Mouse (Mus musculus): ENCODE results near the gene Rnf5. TPM values are rescaled to one million over a fixed set of nuclear protein-coding genes. Genes with fewer than 3 reads are reported as not detected.
A peak's percentile ranks its signal among the peaks of the same experiment; 100 is the strongest.

Gene Rnf5
- polyA plus RNA-seq, 1 experiment from 2014 or later: 139 TPM

DNA sequence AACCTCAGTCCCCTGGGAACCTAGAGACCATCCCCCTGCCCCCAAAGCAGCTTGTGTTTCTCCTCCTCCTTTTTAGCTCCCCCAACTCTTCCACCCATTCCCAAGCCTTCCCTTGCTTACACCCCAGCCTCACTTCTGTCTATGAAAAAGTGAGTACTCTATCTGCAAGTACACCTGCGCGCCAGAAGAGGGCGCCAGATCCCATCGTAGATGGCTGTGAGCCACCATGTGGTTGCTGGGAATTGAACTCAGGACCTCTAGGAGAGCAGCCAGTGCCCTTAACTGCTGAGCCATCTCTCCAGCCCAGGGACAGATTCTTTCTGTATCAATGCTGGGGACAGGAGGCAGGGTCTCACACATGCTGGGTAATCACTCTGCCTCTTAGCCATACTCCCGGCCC lies 31.6 kb downstream of the Rnf5 start:
- peaks cover 3% of the 10 kb centered on the region; the same call in 1 of the 2 replicates for H3K27me3 ChIP-seq
- H3K36me3 ChIP-seq: no peaks in the 10 kb centered on the region
- ATAC-seq (ENCODE audit: insufficient number of reproducible peaks, insufficient read depth, low FRiP score, low TSS enrichment): no peak
- no peak overlapping the region for H3K27ac ChIP-seq
- H3K9me3 ChIP-seq: no peaks in the 10 kb centered on the region
- no peak overlapping the region for H3K4me2 ChIP-seq (replicated peaks)
- H3K9ac ChIP-seq: no peak overlapping the region
- no peaks in the 10 kb centered on the region for H3K4me1 ChIP-seq
- 14% methylated on average over 5 of the region's 5 CpGs for WGBS
- H3K4me3 ChIP-seq: no peak overlapping the region

- no peak overlapping the region for H3K4me3 ChIP-seq
- H3K4me2 ChIP-seq (replicated peaks): no peak overlapping the region
- WGBS: 72% methylated on average over 4 of the region's 4 CpGs
- ATAC-seq (ENCODE audit: insufficient number of reproducible peaks, insufficient read depth, low FRiP score, low TSS enrichment): no peak
- no peak overlapping the region for H3K9ac ChIP-seq
- no peaks in the 10 kb centered on the region for H3K4me1 ChIP-seq
- H3K36me3 ChIP-seq: no peaks in the 10 kb centered on the region
- H3K9me3 ChIP-seq: no peaks in the 10 kb centered on the region
- H3K27me3 ChIP-seq: peaks cover 3% of the 10 kb centered on the region; the same call in 1 of the 2 replicates
- no peak overlapping the region for H3K27ac ChIP-seq
Observed at GRCm38 (mm10) chr17:34569919-34570318, 33.6 kb downstream of the Rnf5 start.

- 85% methylated on average over 13 of the region's 13 CpGs for WGBS
Observed at GRCm38 (mm10) chr17:34568421-34568820, 35.1 kb downstream of the Rnf5 start.

DNA sequence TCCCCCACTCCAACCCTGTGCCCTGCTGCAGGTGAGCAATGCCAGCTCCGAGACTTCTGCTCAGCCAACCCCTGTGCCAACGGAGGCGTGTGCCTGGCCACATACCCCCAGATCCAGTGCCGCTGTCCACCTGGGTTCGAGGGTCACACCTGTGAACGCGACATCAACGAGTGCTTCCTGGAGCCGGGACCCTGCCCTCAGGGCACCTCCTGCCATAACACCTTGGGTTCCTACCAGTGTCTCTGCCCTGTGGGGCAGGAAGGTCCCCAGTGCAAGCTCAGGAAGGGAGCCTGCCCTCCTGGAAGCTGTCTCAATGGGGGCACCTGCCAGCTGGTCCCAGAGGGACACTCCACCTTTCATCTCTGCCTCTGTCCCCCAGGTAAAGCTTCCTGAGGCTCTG lies 36.2 kb downstream of the Rnf5 start:
- no peak for ATAC-seq (ENCODE audit: insufficient number of reproducible peaks, insufficient read depth, low FRiP score, low TSS enrichment)
- Histone ChIP-seq H3K9me3 (no peaks in the 10 kb centered on the region), H3K4me2 (replicated peaks) (no peak overlapping the region), H3K9ac (no peak overlapping the region; the same call in 1 of the 2 replicates), H3K4me3 (no peak overlapping the region), H3K4me1 (peaks cover 8% of the 10 kb centered on the region), H3K27ac (no peak overlapping the region), H3K27me3 (peaks cover 3% of the 10 kb centered on the region; the same call in 1 of the 2 replicates), H3K36me3 (no peaks in the 10 kb centered on the region)
- WGBS: 66% methylated on average over 9 of the region's 9 CpGs

More at GRCm38 (mm10) chr17:34568421-34568820, 35.1 kb downstream of the Rnf5 start:
- no peak overlapping the region for H3K9ac ChIP-seq
- no peak overlapping the region for H3K4me3 ChIP-seq
- peaks cover 3% of the 10 kb centered on the region; the same call in 1 of the 2 replicates for H3K27me3 ChIP-seq
- H3K27ac ChIP-seq: no peak overlapping the region
- no peaks in the 10 kb centered on the region for H3K36me3 ChIP-seq
- H3K4me2 ChIP-seq (replicated peaks): no peak overlapping the region
- ATAC-seq (ENCODE audit: insufficient number of reproducible peaks, insufficient read depth, low FRiP score, low TSS enrichment): no peak
- H3K4me1 ChIP-seq: peaks cover 8% of the 10 kb centered on the region
- no peaks in the 10 kb centered on the region for H3K9me3 ChIP-seq

DNA sequence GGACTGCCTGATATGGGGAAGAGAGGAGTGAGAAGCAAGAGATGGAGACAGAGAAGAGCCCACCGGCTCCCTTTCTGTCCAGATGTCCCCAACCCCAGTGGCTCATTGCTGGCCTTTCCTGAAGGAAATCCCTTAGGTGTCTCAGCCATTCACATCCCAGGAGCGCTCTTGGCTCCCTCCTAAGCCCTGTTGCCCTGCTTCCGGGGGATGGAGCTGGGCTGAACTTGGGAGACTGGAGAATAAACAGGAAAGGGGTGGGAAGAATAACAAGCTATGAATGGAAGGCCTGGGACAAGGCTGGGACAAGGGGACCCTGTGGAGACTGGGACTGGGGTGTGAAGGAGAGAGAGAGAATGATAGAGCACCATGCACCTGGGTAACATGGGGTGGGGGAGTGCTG lies 38.7 kb downstream of the Rnf5 start:
- H3K27ac ChIP-seq: peak overlapping the region; percentile 63; the same call in 1 of the 2 replicates
- H3K4me2 ChIP-seq (replicated peaks): 0 out of 2 replicates have a peak overlapping the region, but pooled peaks have one; percentile 21
- no peaks in the 10 kb centered on the region for H3K9me3 ChIP-seq
- no peaks in the 10 kb centered on the region; the same call in 1 of the 2 replicates for H3K27me3 ChIP-seq
- no peak overlapping the region for H3K9ac ChIP-seq
- H3K4me1 ChIP-seq: peaks cover 8% of the 10 kb centered on the region
- no peak for ATAC-seq (ENCODE audit: insufficient number of reproducible peaks, insufficient read depth, low FRiP score, low TSS enrichment)
- 39% methylated on average over 3 of the region's 3 CpGs for WGBS
- H3K36me3 ChIP-seq: no peaks in the 10 kb centered on the region
- no peak overlapping the region for H3K4me3 ChIP-seq

- H3K4me1 ChIP-seq: peaks cover 8% of the 10 kb centered on the region
- ATAC-seq (ENCODE audit: insufficient number of reproducible peaks, insufficient read depth, low FRiP score, low TSS enrichment): no peak
- peak within 1 kb of the TSS; percentile 63 for H3K27ac ChIP-seq
- H3K4me2 ChIP-seq (replicated peaks): peak within 1 kb of the TSS; percentile 21; the same call in 1 of the 2 replicates
- H3K36me3 ChIP-seq: no peaks in the 10 kb centered on the region
- 9% methylated on average over 6 of the region's 6 CpGs for WGBS
- no peak within 1 kb of the TSS for H3K4me3 ChIP-seq
- no peaks in the 10 kb centered on the region for H3K9me3 ChIP-seq
- H3K27me3 ChIP-seq: no peaks in the 10 kb centered on the region; the same call in 1 of the 2 replicates
- H3K9ac ChIP-seq: no peak within 1 kb of the TSS
Observed at GRCm38 (mm10) chr17:34564003-34564421, 39.5 kb downstream of the Rnf5 start, which contains the start of gene Notch4. Gene Notch4 (plus strand): TSS chr17:34564268.

GRCm38 (mm10) chr17:34563354-34563753 lies 40.1 kb downstream of the Rnf5 start:
- no peak for ATAC-seq (ENCODE audit: insufficient number of reproducible peaks, insufficient read depth, low FRiP score, low TSS enrichment)
- no peak overlapping the region for H3K4me3 ChIP-seq
- H3K4me2 ChIP-seq (replicated peaks): no peak overlapping the region
- 73% methylated on average over 11 of the region's 11 CpGs for WGBS
- H3K4me1 ChIP-seq: peaks cover 8% of the 10 kb centered on the region
- no peaks in the 10 kb centered on the region for H3K36me3 ChIP-seq
- H3K27ac ChIP-seq: no peak overlapping the region
- no peak overlapping the region for H3K9ac ChIP-seq
- no peaks in the 10 kb centered on the region for H3K9me3 ChIP-seq
- H3K27me3 ChIP-seq: no peaks in the 10 kb centered on the region

- H3K27me3 ChIP-seq: no peaks in the 10 kb centered on the region
- no peak overlapping the region for H3K9ac ChIP-seq
- no peak for ATAC-seq (ENCODE audit: insufficient number of reproducible peaks, insufficient read depth, low FRiP score, low TSS enrichment)
- no peaks in the 10 kb centered on the region for H3K36me3 ChIP-seq
- H3K4me2 ChIP-seq (replicated peaks): no peak overlapping the region
- WGBS: 61% methylated on average over 3 of the region's 3 CpGs
- H3K4me3 ChIP-seq: no peak overlapping the region
- peaks cover 8% of the 10 kb centered on the region for H3K4me1 ChIP-seq
- H3K27ac ChIP-seq: no peak overlapping the region
- no peaks in the 10 kb centered on the region for H3K9me3 ChIP-seq
Observed at GRCm38 (mm10) chr17:34562595-34562994, 40.9 kb downstream of the Rnf5 start.

- Histone ChIP-seq H3K4me3 (no peak overlapping the region), H3K27ac (no peak overlapping the region; the same call in 1 of the 2 replicates), H3K9ac (no peak overlapping the region), H3K36me3 (no peaks in the 10 kb centered on the region), H3K9me3 (no peaks in the 10 kb centered on the region), H3K4me2 (replicated peaks) (no peak overlapping the region), H3K27me3 (no peaks in the 10 kb centered on the region), H3K4me1 (peaks cover 8% of the 10 kb centered on the region)
- 40% methylated on average over 8 of the region's 8 CpGs for WGBS
- ATAC-seq (ENCODE audit: insufficient number of reproducible peaks, insufficient read depth, low FRiP score, low TSS enrichment): no peak
Observed at GRCm38 (mm10) chr17:34561200-34561599, 42.3 kb downstream of the Rnf5 start.

- Histone ChIP-seq H3K4me3 (no peak overlapping the region), H3K4me2 (replicated peaks) (no peak overlapping the region), H3K36me3 (no peaks in the 10 kb centered on the region), H3K4me1 (peaks cover 8% of the 10 kb centered on the region), H3K9me3 (no peaks in the 10 kb centered on the region), H3K9ac (no peak overlapping the region), H3K27me3 (no peaks in the 10 kb centered on the region), H3K27ac (no peak overlapping the region)
- 88% methylated on average over 6 of the region's 6 CpGs for WGBS
- ATAC-seq (ENCODE audit: insufficient number of reproducible peaks, insufficient read depth, low FRiP score, low TSS enrichment): no peak
Observed at GRCm38 (mm10) chr17:34560438-34560837, 43.1 kb downstream of the Rnf5 start.

- H3K9me3 ChIP-seq: no peaks in the 10 kb centered on the region
- H3K9ac ChIP-seq: no peak overlapping the region
- no peak for ATAC-seq (ENCODE audit: insufficient number of reproducible peaks, insufficient read depth, low FRiP score, low TSS enrichment)
- peaks cover 8% of the 10 kb centered on the region for H3K4me1 ChIP-seq
- 30% methylated on average over 15 of the region's 15 CpGs for WGBS
- H3K4me2 ChIP-seq (replicated peaks): no peak overlapping the region
- no peaks in the 10 kb centered on the region for H3K36me3 ChIP-seq
- H3K27ac ChIP-seq: no peak overlapping the region
- no peak overlapping the region for H3K4me3 ChIP-seq
- H3K27me3 ChIP-seq: no peaks in the 10 kb centered on the region
Observed at GRCm38 (mm10) chr17:34559895-34560294, 43.6 kb downstream of the Rnf5 start.

DNA sequence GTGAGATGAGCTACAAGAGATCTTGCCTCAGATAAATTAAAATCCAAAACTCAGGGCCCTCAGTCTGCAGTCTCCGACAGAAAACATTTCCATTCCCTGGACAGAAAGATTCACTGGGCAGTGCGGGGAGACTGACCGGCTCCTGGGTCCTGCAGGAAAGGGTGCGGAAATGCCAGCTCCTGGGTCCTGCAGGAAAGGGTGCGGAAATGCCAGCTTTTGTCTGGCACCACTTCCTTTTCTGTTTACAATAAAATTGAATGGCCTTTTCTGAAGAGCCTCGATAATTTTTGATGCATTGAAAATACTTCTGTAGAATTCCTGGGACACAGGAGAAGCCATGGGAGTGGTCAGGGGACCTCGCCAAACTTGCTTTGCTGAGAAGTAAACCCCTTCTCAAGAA lies 44.4 kb downstream of the Rnf5 start:
- no peak overlapping the region for H3K4me2 ChIP-seq (replicated peaks)
- no peaks in the 10 kb centered on the region for H3K9me3 ChIP-seq
- no peak overlapping the region for H3K4me3 ChIP-seq
- WGBS: 78% methylated on average over 7 of the region's 7 CpGs
- peaks cover 3% of the 10 kb centered on the region for H3K4me1 ChIP-seq
- H3K36me3 ChIP-seq: no peaks in the 10 kb centered on the region
- ATAC-seq (ENCODE audit: insufficient number of reproducible peaks, insufficient read depth, low FRiP score, low TSS enrichment): no peak
- H3K9ac ChIP-seq: no peak overlapping the region
- no peak overlapping the region for H3K27ac ChIP-seq
- H3K27me3 ChIP-seq: no peaks in the 10 kb centered on the region
